Mouse (Mus musculus): ENCODE results near the gene Pcca. TPM values are rescaled to one million over a fixed set of nuclear protein-coding genes. Genes with fewer than 3 reads are reported as not detected.

Pcca gene
- polyA plus RNA-seq, 1 experiment, result 7.2 TPM

DNA sequence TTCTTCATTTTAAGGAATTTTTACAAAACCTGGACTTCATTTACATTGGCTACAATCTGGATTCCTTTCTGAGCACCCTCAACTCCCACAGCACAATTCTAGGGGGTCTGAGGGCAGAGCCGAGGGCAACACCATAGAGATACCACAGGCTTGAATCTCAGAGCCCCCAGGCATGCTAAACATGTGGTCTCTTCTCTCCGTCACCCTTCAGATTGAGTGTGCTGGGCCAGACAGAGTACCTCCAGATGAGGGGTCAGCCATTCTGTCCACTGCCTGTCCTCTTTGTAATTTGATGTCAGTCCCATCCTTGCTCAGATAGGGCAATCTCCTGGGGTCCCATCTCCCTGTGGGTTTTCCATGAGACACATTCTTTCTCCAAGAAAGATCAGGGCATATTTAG is 347.6 kb downstream of the Pcca start:
- Histone ChIP-seq H3K27ac (ENCODE audit: control insufficient read depth, insufficient read depth, low read length) (no peak overlapping the region), H3K4me1 (replicated peaks; ENCODE audit: control insufficient read depth, insufficient read depth, low read length) (no peaks in the 10 kb centered on the region), H3K27me3 (ENCODE audit: control insufficient read depth, insufficient read depth, low read length) (no peaks in the 10 kb centered on the region), H3K36me3 (ENCODE audit: control insufficient read depth, insufficient read depth, low read length) (no peaks in the 10 kb centered on the region), H3K4me3 (ENCODE audit: control insufficient read depth, insufficient read depth, low read length) (no peak overlapping the region)
- 97% methylated on average over 2 of the region's 2 CpGs for WGBS
- TF ChIP-seq POLR2A (IDR thresholded peaks at IDR 0.05; ENCODE audit: control insufficient read depth, extremely low read depth, insufficient read depth, low read length, poor library complexity) (no peak), CTCF (IDR thresholded peaks at IDR 0.05; ENCODE audit: borderline replicate concordance, control insufficient read depth, extremely low read depth, insufficient read depth, low read length, poor library complexity) (no peak)
- no peak for DNase-seq

DNA sequence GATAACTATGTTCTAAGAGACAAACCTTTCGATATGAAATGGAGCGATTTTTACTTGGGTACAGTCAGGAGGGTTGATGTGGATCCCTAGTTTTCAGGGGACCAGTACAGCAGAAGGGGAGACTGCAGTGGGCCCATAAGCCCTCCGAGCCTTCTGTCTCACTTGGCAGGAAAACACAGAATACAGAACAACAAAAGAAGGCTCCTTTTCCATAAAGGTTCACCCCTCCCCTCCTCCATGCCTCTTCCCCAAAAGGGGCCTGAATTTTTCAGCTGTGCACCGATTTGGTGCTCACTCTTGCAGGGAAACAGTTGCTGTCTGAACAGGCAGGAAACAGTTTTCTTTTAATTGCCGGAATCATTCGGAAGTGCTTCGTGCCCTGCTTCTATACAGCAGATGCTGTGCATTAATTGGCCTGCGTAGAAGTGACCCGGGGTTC is 348.1 kb downstream of the Pcca start:
- TF ChIP-seq CTCF (IDR thresholded peaks at IDR 0.05; ENCODE audit: borderline replicate concordance, control insufficient read depth, extremely low read depth, insufficient read depth, low read length, poor library complexity), result no peak
- DNase-seq, result no peak
- Histone ChIP-seq H3K36me3 (ENCODE audit: control insufficient read depth, insufficient read depth, low read length) (no peaks in the 10 kb centered on the region), H3K27ac (ENCODE audit: control insufficient read depth, insufficient read depth, low read length) (no peak overlapping the region), H3K4me1 (replicated peaks; ENCODE audit: control insufficient read depth, insufficient read depth, low read length) (no peaks in the 10 kb centered on the region), H3K4me3 (ENCODE audit: control insufficient read depth, insufficient read depth, low read length) (no peak overlapping the region), H3K27me3 (ENCODE audit: control insufficient read depth, insufficient read depth, low read length) (no peaks in the 10 kb centered on the region)
- 96% methylated on average over 9 of the region's 9 CpGs for WGBS

DNA sequence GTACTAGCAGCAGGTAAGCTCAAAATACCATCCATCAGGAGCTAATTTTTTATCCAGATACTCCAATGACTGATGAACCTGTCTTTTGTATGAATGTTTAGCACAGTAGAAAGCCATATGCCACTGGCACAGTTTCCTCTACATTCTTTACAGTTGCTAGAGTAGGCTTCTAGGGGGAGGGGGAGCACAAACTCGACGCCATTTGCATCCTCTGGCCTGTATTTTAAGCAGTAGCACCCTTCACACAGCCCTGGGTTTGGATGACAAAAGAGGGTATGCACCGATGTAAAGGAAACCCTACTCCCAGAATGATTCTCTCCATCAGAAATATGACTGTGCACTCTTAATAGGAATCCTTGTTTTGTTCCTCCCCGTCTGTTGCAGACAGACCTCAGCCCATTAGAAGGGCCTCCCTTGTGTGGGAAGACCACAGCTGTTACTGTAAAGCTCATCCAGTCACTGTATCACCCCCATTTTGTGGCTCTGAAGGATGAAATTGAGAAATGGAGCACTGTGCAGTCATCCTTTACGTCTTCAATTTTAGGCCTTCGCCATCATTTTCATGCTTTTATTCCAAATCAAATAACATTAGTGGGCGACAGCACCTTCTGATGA is 348.8 kb downstream of the Pcca start:
- WGBS, result 91% methylated on average over 7 of the region's 7 CpGs
- DNase-seq, result no peak
- no peak overlapping the region for H3K4me3 ChIP-seq (ENCODE audit: control insufficient read depth, insufficient read depth, low read length)
- no peaks in the 10 kb centered on the region for H3K4me1 ChIP-seq (replicated peaks; ENCODE audit: control insufficient read depth, insufficient read depth, low read length)
- H3K36me3 ChIP-seq (ENCODE audit: control insufficient read depth, insufficient read depth, low read length), result no peaks in the 10 kb centered on the region
- no peak for TF ChIP-seq CTCF (IDR thresholded peaks at IDR 0.05; ENCODE audit: borderline replicate concordance, control insufficient read depth, extremely low read depth, insufficient read depth, low read length, poor library complexity)
- no peak for TF ChIP-seq POLR2A (IDR thresholded peaks at IDR 0.05; ENCODE audit: control insufficient read depth, extremely low read depth, insufficient read depth, low read length, poor library complexity)
- H3K27me3 ChIP-seq (ENCODE audit: control insufficient read depth, insufficient read depth, low read length), result no peaks in the 10 kb centered on the region
- H3K27ac ChIP-seq (ENCODE audit: control insufficient read depth, insufficient read depth, low read length), result no peak overlapping the region

DNA sequence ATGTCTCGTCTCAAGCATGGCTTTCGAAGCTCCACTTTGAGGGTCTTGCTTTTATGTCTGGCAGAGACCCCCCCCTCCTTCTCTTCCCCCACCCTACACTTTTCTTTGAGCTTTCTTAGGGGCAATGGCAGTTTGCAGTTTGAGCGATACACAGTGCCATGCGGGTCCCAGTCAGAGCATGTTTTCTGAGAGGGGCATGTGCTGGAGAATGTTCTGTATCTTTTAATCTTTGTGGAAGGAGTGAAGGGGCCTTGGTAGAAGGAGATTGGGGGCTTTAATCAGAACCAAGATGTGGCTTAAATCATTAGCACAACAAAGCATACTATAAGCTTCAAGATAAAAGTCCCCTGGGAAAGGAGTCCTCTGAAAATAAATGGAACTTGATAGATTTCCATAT is 349.3 kb downstream of the Pcca start:
- no peak for TF ChIP-seq CTCF (IDR thresholded peaks at IDR 0.05; ENCODE audit: borderline replicate concordance, control insufficient read depth, extremely low read depth, insufficient read depth, low read length, poor library complexity)
- TF ChIP-seq POLR2A (IDR thresholded peaks at IDR 0.05; ENCODE audit: control insufficient read depth, extremely low read depth, insufficient read depth, low read length, poor library complexity), result no peak
- Histone ChIP-seq H3K36me3 (ENCODE audit: control insufficient read depth, insufficient read depth, low read length) (no peaks in the 10 kb centered on the region), H3K27me3 (ENCODE audit: control insufficient read depth, insufficient read depth, low read length) (no peaks in the 10 kb centered on the region), H3K27ac (ENCODE audit: control insufficient read depth, insufficient read depth, low read length) (no peak overlapping the region), H3K4me3 (ENCODE audit: control insufficient read depth, insufficient read depth, low read length) (no peak overlapping the region), H3K4me1 (replicated peaks; ENCODE audit: control insufficient read depth, insufficient read depth, low read length) (no peaks in the 10 kb centered on the region)
- DNase-seq, result no peak
- 96% methylated on average over 4 of the region's 4 CpGs for WGBS

DNA sequence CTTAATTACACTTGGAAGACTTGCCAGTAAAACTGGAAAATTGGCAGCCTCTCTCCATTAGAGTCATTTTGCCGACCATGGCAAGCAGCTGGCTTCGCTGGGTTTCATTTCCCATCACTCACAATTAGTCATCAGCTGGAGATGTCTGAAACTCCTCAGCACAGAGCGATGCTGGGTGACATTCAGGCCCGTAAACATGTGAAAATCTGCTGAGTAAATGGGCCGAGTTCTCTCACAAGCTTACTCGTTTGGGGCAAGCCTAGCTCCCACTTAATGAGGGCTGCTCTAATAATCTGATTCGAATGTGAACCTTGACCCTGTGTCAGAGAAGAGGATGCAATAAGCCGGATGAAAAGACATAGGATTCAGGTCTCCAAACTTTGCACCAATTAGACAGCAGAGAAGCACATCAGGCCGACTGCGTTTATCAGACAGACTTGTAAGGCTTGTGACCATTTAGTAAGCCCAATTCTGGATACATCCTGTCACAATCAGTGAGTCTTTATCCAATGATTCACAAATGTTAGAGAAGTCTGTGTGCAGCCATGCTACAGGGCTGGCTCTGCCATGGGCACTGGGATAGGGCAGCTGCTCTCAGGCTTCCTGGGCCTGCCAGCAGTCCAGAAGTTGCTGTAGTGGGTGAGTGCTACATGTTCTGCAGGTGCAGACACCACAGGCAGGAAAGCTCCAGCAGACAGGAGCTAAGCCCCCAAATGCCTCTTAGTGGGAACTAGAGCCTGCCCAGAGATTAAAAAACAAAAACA is 349.9 kb downstream of the Pcca start:
- Histone ChIP-seq H3K27me3 (ENCODE audit: control insufficient read depth, insufficient read depth, low read length) (no peaks in the 10 kb centered on the region), H3K4me1 (replicated peaks; ENCODE audit: control insufficient read depth, insufficient read depth, low read length) (no peaks in the 10 kb centered on the region), H3K27ac (ENCODE audit: control insufficient read depth, insufficient read depth, low read length) (no peak overlapping the region), H3K4me3 (ENCODE audit: control insufficient read depth, insufficient read depth, low read length) (no peak overlapping the region), H3K36me3 (ENCODE audit: control insufficient read depth, insufficient read depth, low read length) (no peaks in the 10 kb centered on the region)
- no peak for TF ChIP-seq CTCF (IDR thresholded peaks at IDR 0.05; ENCODE audit: borderline replicate concordance, control insufficient read depth, extremely low read depth, insufficient read depth, low read length, poor library complexity)
- no peak for DNase-seq
- 95% methylated on average over 10 of the region's 10 CpGs for WGBS

DNA sequence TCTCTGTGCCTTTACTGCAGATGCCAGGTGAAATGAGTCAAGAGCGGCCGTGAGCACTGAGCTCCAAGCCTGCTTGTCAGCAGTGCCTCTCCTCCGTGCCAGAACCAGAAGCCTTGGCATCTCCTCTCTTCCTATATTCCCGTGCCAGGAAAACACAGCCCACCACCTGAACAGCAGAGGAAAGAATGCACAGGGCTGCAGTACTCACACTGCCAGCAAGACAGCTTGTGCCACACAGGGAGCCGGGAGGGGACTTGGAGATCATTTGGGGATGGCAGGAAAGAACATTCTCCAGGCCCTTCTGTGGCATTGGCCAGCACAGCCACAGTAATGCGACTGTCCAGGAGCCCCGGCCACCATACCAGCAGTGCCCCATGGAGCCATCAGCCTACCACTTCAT is 351.8 kb downstream of the Pcca start:
- no peaks in the 10 kb centered on the region for H3K27me3 ChIP-seq (ENCODE audit: control insufficient read depth, insufficient read depth, low read length)
- H3K36me3 ChIP-seq (ENCODE audit: control insufficient read depth, insufficient read depth, low read length), result no peaks in the 10 kb centered on the region
- no peak overlapping the region for H3K4me3 ChIP-seq (ENCODE audit: control insufficient read depth, insufficient read depth, low read length)
- no peak for DNase-seq
- H3K27ac ChIP-seq (ENCODE audit: control insufficient read depth, insufficient read depth, low read length), result no peak overlapping the region
- WGBS, result 94% methylated on average over 7 of the region's 7 CpGs
- no peaks in the 10 kb centered on the region for H3K4me1 ChIP-seq (replicated peaks; ENCODE audit: control insufficient read depth, insufficient read depth, low read length)
- no peak for TF ChIP-seq CTCF (IDR thresholded peaks at IDR 0.05; ENCODE audit: borderline replicate concordance, control insufficient read depth, extremely low read depth, insufficient read depth, low read length, poor library complexity)
- no peak for TF ChIP-seq POLR2A (IDR thresholded peaks at IDR 0.05; ENCODE audit: control insufficient read depth, extremely low read depth, insufficient read depth, low read length, poor library complexity)

Data from thymus, adult 2 months (tissue).